Mouse (Mus musculus) ovary, adult 18-20 months (tissue): ENCODE measurements around the gene Nfrkb.

Source experiments
- DNase-seq: peaks from one replicate; pipeline ENCODE4 v3.0.0; 2022; ENCODE audit warnings: low spot score, mixed read lengths

The Nfrkb gene

DNA sequence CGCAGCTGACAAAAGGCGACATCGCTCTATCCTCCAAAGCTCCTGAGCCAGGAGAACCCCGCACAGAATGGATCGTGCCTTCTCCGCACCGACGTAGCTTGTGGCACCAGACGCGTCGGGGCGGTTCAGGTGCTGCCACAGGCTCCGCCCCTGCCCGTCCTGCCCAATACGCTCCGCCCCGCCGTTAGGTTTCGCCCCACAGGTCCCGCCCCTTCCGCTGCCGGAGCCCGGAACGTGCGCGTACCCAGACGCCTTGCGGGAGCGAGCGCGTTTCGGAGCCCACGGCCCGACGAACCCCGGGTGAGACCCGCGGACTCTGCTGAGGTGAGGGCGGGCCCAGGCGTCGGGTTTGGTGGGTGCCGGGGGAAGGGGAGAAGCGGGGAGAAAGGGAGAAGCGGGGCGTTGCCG, at the start of gene Nfrkb:
Nfrkb (plus strand) TSS at position 246 of the 408 bp plus-strand sequence.
- peak; percentile 90 for DNase-seq

DNA sequence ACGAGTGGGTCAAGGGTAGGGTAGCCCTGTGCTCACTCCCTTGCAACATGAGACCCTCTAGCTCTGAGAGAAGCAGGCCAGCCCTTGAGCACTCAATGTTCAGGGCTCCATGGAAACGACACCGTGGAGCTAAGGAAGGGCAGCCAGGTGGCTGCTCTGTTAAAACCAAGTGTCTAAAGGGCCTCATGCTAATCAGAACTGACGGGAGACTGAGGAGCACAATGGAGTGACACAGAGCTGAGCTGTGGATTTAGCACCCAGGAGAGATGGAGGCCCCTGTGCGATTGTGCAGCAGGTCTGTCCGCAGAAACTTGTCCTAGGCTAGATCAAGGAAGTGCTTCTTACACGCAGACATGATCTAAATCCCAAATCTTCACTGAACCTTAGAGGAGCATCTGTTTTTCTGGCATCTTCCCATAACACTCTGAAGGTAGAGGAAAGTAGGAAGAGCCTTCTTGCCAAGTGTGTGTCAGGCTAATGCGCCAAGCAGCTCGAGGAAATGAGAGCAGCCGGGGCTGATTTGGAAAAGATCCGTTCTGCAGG, 41.6 kb upstream of the Nfrkb start:
- DNase-seq: no peak

DNA sequence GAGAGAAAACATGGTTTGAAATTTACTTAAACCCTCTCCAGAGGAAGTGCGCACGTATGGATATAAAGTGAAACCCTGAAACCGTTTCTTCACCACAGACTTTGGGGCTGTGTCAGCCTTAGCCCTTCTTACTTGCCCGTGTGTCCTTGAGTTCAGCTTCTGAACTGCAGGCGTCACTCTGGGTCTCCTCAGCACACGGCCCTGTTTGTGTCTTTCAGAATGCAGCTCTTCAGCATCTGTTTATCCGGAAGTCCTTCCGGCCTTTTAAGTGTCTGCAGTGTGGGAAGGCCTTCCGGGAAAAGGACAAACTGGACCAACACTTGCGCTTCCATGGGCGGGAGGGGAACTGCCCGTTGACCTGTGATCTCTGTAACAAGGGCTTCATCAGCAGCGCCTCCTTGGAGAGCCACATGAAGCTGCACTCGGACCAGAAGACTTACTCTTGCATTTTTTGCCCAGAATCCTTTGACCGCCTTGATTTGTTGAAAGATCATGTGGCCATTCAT, 39.4 kb upstream of the Nfrkb start:
- no peak for DNase-seq

DNA sequence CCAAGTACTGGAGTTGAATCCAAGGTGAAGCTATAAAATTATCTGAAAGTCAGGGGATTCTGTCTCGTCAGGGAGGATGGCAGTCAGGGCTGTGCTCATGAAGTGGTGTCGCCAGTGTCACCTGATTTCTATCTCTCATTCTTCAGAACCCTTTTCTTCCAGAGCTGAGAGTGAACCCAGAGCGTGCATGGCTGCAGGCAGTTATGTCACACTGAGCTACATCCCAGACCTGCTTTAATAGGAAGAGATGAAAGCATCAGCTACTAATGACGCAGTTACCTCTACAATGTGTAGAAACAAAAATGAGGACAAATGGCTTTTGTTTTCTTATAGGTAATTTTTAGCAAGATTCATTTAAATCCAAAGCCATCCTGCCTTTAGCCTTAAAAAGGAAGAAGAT, 37.5 kb upstream of the Nfrkb start:
- DNase-seq: no peak

DNA sequence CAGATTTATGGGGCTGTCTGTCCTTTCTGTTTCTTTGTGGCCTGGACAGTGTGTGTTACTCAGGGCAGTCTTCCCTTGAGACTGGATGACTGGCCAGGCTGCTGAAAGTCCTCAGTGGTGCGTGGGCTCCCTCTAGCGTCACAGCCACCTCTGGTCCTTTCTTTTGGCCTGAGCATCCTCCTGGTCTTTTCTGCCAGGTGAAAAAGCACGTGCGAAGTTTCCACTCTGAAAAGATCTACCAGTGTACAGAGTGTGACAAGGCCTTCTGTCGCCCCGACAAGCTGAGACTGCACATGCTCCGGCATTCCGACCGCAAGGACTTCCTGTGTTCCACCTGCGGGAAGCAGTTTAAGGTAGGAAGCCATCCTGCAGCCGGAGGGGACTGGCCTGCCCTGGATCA, 37.1 kb upstream of the Nfrkb start:
- DNase-seq: peak; percentile 30

DNA sequence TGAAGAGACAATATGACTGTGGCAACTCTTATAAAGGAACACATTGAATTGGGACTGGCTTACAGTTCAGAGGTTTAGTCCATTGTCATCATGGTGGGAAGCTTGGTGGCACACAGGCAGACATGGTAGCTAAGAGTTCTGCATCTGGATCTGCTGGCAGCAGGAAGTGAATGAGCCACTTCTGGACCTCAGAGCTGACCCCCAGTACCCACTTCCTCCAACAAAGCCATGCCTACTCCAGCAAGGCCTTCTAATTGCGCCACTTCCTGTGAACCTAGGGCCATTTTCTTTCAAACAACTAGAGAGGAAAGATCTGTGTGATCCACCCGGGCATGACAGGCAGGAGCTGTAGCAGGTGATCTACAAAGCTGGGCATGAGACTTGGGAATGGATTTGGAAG, 33.3 kb upstream of the Nfrkb start:
- DNase-seq: no peak

DNA sequence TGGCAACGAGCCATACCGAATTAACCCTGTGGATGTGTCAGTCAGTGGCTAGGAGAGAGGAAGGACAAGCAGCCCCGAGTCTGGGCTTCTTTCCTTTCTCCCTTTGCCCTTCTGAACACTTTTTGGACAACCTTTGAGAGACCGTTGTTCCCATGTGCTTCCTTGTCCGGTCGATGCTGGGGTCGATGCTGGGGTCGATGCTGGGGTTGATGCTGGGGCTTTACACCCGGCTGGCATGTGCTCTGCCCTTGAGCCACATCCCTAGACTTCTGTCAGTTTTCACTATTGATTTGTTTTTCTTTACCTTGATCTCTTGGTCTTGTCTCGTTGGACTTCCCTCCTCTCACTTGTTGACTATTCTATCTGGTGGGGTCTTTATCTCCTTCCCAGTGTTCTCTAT, 32.5 kb upstream of the Nfrkb start:
- DNase-seq: no peak

DNA sequence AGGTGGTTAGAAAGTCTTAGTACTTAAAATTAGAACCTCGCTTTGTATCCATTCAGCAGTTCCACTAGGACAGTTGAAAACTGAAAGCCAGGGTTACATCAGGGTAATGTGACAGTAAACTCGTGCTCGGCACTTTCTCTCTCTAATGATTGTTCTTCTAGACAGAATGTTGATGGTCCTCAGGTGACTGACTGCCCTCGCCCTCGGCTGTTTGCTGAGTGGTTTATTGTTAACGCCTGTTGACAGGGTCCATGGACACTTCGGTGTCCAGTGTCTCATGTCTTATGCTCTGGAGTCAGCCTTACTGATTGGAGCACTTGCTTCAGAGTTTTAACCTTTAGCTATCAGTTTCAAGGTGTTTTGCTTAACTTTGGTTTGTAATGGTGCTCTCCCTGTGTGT, 31.9 kb upstream of the Nfrkb start:
- DNase-seq: no peak

DNA sequence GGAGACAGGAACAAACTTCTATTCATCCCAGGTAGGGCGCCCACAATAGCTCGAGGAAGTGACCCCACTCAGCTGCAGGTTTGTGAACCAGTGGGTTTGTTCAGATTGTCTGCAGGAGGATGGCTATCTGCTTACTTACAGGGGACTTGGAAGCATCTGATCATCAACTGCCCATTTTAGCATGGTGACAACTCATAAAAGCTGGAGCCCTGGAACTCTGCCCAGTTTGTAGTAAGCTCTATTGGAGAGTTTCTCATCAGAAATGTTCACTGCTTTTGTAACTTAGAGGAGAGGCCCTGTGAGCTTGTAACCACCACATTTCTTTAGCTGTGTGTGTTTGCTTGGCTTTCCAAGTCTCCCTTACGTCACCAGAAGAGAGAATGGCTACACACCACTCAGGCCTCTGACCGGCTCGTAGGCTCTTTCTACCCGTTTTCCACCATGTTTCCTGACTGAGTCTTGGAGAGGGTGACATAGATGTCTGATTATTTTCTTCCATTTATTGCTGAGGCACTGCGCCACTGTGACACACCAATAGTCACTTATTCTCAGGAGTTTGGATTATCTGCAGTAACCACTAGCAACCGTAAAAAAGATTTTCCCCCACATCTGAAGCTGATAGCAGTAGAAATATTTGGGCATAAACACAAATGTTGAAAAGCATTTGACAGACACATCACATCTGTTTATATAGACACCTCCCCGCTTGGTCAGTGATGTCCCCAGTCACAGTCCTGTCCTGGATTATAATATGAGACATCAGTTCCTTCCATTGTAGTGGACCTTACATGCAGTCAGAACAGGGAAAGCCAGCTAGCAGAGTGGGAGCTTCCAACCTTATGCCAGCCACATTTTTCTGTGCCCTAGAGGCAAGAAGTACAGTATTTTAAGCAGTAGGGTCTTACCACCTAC, 22.0 kb upstream of the Nfrkb start:
- no peak for DNase-seq

DNA sequence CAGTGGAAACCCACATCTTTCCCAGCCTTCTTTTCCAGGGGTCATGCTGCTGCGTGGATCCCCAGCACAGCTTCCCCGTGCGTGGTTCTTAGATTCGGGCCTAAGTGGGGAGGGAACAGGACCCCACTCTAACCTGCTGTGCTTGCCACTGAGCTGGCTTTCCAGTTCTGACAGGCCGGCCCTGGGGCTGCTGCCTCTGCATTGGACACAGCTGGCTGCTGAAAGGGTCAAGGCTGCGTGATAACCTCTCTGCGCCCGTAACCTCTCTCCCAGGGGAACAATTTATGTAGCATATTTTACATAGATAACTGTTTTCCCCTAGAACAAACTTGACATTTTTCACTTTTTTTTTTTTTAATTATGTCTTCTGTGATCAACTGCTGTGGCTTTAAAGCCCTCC, 20.9 kb upstream of the Nfrkb start:
- peak; percentile 21 for DNase-seq

DNA sequence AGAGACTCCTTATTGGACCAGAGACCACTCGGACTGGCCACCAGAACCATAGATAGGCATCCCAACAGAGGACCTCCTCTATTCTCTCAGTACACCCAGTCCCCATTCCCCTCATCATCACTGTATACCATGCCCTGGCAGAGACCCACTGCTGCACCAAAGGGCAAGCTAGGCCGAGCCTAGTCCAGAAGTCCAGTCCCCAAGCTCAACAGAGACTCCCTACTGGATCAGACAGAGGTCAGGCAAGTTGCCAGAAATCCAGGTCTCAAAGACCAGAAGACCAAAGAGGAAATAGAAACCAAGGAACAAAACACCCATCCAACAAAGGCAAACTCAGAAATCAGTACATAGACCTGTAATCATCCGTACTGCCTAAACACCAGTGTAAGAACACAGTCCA, 14.3 kb upstream of the Nfrkb start:
- DNase-seq: no peak

DNA sequence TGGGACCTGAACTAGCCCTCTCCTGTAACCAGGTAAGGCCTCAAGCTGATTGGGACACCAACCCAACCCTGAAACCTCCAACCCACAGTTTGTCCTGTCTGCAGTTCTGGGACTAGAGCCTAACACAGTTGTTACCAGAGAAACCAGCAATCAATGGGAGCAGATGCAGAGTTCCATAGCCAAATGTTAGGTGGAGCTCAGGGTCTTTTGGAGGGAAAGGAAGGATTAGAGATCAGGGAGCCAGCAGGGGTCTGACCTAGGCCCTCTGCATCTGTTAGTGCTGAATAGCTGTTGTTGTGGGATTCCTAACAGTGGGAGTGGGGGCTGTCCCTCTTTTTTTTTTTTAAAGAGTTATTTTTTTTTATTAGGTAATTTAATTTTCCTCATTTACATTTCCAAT, 9.3 kb upstream of the Nfrkb start:
- DNase-seq: no peak

DNA sequence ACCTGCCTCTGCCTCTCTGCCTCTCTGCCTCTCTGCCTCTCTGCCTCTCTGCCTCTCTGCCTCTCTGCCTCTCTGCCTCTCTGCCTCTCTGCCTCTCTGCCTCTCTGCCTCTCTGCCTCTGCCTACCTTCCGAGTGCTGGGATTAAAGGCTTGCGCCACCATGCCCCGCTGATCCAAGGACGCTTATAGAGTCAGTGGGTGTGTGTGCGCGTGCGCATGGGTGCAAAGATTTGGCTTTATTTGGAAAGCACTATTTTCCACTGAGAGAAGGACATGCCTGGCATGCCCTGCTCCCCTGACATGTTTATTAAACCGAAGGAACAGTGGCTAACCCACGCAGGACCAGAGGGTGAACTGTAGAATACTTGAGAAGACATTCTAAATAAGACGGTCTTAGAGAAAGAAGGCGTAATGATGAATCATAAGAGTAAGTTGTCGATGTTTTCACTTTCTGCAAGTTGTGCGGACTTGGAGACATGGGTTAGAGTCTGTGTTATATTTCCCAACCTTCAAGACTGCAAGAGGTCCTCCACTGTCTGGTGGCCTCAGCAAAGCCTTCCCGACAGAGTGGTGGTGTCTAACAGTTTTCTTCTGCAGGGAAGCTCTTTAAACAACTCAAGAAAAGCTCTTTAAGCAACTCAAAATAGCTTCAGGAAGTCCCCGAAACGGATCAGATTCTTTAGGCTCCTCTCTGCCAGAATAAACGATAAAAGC, 1.0 kb upstream of the Nfrkb start:
- DNase-seq: no peak

DNA sequence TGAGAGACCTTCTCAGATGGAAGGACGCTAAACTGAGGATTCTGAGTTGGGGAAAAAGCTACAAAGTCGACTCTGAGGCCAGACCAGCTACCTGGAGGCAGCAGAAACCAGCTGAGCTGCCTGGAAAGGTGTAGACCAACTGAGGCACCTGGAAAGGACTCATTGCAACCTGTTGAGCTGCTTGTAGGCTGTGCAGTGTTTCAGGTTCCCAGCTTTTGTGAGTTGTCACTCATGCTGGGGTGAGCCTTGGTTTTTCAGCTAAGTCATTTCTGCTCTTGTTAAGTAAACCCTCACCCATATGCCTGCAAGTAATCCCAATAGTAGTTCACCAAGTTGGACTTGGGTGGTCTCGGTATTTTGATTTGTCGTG, 507 bp upstream of the Nfrkb start:
- no peak for DNase-seq

DNA sequence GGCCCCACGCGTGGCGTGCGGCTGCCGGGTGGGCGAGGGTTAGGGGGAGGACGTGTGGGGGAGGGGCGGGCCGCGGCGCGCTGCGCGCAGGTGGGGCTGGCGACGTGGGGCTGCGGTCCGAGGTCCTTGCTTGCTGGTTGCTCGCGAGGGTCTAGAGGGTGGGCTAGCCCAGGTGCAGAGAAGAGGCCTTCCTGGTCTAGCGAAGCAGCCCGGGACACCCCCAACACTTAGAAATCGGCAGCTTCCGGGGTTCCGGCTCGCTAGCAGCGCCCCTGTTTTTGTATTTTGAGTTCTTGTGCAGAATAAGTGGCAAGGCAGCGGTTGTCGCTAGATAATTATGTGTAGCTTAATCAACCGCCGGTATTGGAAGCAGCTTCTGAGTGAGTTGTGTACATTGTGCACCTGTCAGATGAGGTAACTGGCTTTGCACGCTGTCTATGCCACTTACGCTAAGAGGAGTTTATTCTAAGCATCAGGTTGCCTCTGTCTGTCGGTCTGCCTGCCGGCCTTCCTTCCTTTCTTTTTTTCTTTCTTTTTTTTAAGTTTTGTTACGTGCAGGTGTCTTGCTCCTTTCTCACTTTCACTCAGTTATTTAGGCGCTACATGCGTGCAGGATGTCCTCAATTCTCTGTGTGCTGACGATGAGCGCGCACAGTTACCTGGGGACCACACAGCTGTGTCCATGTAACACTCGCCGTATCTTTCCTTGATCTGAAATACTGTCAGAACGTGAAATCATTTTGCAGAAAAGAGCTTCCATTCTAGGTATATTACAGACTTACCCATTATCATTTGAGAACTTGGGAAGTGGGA, 582 bp downstream of the Nfrkb start:
- DNase-seq: no peak

DNA sequence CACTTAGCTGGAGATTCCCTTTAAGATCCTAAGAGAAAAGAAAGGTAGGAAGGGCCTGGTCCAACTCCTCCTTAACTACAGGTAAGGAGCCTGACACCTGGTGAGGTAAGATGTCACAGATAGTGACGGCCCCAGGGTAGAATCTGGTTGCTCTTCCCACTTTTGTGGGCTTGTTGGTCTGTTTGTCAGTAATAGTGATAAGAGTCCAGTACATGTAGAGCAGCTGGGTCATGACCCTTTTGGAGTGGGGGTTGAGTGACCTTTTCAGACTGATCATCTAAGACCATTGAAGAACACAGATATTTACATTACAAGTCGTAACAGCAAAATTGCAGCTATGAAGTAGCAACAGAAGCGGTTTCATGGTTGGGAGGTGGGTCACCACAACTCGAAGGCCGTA, 1.2 kb downstream of the Nfrkb start:
- DNase-seq: no peak

DNA sequence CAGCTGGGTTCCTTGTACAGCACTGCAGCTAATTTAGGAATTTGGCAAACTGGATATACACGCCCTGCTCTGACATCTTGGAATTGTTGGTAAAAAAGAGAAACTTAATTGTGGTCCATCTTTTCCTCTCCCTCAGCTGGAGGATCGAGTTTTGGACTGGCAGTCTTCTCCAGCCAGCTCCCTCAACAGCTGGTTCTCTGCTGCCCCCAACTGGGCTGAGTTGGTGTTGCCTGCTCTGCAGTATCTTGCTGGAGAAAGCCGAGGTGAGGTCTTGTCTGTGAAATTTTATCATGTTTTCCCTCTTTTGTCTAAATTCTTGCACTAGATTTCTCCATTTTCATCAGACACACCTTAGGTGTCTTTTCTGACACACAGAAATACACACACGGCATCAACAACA, 14.4 kb downstream of the Nfrkb start:
- DNase-seq: no peak

DNA sequence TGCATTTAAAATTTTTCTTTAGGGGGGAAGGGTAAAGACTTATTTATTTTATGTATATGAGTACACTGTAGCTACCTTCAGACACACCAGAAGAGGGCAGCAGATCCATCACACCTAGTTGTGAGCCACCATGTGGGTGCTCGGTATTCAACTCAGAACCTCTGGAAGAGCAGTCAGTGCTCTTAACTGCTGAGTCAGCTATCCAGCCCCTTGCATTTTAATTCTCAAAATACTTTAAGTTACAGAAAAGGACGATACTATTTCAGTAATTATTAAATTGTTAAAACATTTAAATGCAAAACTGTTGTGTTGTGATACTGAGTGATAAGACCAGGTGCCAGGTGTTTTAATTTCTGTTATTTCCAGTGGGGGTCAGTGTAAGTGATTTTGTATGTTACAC, 18.3 kb downstream of the Nfrkb start:
- no peak for DNase-seq

DNA sequence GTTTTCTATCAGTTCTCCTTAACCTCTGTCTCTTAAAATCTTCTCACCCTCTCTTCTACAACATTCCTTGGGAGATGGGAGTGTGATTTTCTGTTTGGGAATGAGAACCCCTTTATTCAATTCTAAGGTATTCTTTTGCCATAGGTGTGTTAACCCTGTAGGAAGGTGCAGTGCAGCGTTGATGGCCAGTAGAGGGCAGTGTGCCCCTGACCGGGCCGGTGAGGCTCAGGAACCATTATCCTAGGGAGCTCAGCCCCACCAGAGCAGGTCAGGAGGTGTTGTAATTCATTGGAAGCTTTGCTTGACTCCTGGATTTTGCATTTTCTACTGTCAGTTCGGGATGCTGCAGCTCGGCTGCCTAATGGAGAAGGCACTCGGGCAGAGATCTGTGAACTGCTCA, 19.2 kb downstream of the Nfrkb start:
- no peak for DNase-seq

DNA sequence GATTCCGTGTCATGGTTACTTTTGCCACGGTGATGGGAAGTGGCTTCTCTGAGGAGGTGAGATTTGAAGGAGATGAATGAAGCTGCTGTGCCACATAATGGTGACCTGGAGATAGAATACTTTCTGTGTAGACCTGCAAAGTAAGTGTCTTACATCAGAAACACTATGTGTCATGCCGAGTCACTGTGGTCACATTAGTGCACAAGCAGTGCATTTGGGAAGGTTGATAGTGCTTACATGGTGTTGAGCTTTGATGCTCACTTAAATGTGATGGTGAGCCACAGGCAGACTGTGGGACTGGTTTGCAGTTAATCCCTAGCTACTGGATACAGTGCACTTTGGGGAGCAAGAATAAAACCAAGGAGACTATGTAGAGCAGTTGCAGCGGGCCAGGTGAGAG, 26.2 kb downstream of the Nfrkb start:
- no peak for DNase-seq

DNA sequence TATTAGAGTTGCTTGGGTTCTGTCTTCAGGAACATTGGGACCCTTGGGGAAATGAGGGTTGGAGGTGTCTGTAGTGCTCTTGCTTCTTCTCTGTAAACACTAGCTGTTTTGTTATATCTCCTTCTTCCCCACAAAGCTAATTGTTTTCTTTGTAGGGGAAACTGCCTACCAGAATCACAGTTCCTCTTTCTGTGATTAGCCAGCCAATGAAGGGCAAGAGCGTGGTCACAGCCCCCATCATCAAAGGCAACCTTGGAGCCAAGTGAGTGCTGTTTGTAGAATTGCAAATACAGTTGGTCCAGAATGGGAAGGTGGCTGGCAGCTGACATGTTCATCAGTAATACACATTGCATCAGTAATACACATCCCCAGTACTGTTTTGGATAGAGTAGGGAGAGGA, 32.8 kb downstream of the Nfrkb start:
- no peak for DNase-seq

DNA sequence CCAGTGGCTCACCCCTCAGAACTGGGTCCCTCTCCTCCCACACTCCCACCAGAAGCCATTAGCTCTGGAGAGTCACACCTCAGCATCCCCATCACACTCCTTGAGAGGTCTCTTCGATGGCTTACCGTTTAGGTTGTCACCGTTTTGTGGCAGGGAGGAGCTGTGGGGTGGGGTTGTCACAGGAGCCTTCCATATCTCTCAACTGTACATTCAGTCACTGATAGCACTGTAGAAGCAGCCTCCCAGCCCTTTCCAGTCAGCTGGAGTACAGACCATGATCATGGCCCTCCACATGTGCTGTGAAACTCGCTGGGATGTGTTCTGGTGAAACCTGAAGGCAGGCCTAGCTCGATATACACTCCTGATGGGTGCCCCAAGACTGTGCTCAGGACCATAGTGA, 36.2 kb downstream of the Nfrkb start:
- DNase-seq: no peak
